Mouse (Mus musculus) left cerebral cortex, postnatal 4 days (tissue): ENCODE data around the gene Gdf7. TPM values are rescaled to one million over a fixed set of nuclear protein-coding genes. Genes with fewer than 3 reads are reported as not detected.

Source experiments
- DNase-seq: peaks from one replicate; pipeline ENCODE4 v3.0.0-alpha.2; 2022
- intact Hi-C: fragments of 180-260 bp; cut with DNase I; formaldehyde crosslinking; loops from one replicate; pipeline ENCODE4 v1.15.1; 2025
- total RNA-seq, 2 experiments: library from RNA; stranded (reverse); gene quantifications; 2 replicates each; pipeline ENCODE4 v1.2.3; 2021

The Gdf7 gene
- total RNA-seq, 2 experiments from 2014 or later = not detected

DNA sequence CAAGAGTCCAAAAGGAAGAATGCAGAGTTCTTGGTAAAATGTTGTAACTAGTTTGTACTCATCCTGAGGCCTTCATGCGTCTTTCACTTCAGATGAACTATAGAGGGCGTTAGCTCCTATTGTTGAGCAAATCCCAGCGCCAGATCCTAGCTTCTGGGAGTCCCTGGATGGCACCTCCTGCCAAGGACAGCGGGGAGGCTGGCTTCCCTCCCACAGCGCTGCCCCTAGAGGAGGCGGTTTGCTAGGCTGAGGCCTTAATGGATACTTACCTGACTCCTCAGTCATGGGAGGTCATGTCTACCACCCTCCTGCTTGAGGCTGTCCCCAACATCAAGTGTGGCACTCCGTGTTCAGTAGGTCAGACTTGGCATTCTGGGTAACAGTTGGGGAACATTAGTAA, 27.5 kb upstream of the Gdf7 start:
- no peak for DNase-seq
- intact Hi-C loops = no loop called here

DNA sequence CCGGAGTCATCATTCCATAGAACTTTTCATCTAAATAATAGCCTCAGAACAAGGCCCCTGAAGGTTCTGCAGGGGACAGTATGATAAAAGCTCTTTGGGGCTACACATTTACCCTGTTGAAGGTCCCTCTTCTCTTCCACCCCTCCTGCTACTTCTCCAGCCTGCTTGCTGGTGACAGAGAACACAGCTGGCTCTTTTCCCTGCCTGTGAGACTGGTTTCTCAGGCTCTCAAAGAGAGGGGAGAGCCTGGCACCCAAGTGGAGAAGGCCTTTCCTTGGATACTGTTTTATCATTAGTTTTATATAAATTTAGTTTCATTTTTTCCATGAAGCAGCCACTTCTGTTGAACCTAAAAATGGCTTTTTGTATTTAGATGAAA, 25.9 kb upstream of the Gdf7 start:
- DNase-seq = no peak

DNA sequence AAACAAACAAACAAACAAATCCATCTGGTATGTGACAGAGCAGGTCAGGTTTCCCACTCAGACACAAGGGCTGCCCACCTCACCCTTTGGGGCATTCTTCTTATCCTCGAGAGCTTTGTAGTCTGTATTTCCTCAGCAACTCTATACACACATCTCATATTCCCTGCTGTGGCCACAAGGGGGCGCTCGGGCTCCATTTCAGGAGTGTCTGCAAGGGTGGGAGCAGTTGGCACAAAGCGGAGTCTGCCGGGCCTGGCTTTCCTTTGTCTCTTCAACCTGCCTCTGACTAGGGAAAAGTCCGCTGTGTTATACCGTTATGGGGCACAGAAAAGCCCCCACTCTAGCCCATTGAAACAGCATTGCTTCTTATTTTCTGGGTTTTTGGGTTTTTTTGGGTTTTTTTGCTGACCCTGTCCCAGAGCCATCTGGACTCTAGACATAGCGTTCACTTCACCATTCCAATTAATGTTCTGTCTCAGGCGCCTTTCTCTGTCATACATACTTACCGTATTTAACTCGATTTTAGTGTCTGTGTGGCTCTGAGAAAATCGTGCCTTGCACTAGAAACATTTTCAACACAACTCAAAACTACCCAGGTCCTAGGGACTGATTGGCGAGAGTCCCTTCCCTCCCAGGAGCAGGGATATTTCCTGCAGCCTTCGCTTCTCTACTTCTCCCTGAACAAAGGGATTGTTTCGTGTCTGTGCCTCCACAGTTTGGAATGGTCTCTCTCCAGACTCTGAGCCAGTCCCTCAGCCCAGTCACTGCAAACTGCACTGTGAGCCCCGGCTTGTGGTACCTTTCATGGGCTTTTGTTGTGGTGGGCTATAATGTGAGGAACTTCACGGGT, 25.3 kb upstream of the Gdf7 start:
- intact Hi-C loops = loop anchor here (1.0 kb wide), 1 partner anchor 175 kb away; no protein-coding TSS in a partner anchor
- peak; percentile 97 for DNase-seq

More for the DNA sequence above, 25.9 kb upstream of the Gdf7 start:
- intact Hi-C loops = no loop called here

DNA sequence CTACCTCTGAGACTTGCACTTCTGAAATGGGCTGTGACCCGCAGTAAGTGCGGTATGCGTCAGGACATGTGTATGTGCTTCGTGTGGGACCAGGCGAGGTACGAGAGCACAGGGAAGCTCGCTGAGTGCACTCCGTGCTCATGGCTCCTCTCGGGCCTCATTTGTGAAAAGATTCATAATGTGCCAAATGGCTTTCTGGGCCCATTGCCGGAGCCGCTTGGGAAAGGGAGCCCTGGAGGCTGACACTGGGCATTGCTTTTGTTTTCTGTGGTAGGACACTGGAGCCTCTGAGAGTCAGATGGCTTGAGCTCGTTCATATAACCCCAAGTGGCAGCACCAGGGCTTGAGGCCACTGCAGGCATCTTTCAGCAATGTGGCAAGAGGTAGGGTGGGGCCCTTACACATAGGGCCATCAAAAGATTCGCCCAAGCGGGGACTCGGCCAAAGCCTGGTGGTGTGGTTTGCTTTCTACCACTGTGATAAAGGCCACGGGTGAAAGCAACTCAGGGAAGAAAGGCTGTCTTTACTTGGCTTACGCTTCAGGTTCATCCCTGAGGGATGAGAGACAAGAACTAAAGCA, 24.3 kb upstream of the Gdf7 start:
- intact Hi-C loops = loop anchor here (1.0 kb wide), 1 partner anchor 176 kb away; no protein-coding TSS in a partner anchor
- peak; percentile 71 for DNase-seq

DNA sequence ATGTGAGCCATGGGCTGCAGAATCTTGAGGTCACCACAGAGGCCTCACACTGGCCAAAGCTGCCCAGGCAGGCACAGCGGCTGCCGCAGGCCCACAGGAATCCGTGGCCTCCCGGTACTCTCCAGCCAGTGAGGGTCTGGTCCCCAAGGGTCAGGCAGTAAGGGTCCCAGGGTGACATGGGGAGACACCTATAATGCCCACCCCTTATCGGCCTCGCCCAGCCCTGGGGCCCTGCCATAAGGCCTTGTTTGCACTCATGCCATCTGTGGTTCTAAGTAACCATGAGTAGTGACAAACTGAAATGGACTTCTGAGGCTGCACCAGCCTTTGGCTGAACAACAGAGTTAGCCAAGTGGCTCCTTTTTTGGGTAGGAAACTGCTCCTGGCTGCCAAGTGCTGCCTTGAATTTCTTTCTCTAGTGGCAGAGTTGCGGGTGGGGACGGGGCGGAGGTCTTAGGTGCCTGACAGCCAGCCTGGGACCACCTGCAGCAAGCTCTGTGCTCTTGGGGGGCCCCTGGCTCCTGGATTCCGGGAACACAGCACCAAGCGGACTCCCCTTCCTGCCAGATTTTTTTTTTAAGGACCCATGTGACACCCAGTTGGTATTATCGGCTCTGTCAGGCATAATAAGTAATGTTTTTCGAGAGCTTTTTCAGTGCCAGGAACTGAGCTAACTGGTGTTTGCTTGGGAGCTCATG, 23.6 kb upstream of the Gdf7 start:
- DNase-seq = peak; percentile 56
- intact Hi-C loops = no loop called here

DNA sequence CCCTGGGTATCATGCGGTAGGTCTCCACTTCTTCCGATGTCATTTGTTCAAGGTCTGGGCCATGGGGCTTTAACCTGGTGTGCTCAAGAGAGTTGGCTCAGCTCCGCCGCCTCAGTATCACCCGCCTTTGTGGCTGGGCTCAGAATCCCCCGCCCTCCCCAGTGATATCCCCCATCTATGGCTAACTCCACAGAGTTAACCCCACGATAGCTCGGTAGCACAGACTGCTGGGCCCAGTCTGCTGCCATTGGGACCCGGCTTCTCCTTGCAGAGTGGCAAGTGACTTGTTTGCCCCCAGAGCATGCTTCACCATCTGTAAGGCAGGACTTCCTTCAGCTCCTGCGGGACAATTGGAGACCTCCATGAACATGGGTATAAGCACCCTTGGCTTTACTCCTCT, 22.3 kb upstream of the Gdf7 start:
- intact Hi-C loops = no loop called here

DNA sequence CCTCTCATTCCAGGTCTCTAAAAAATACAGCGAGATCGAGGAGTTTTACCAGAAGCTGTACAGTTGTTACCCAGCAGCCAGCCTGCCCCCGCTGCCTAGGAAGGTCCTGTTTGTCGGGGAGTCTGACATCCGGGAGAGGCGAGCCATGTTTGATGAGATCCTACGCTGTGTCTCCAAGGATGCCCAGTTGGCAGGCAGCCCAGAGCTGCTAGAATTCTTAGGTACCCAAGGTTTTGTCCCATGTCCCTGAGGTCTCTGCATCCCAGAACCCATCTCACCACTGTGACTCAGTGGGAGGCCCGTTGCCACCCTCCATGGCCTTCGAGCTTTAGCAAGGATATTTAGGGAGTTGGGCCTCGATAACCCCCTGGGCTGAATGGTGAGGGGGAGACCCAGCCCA, 19.8 kb upstream of the Gdf7 start:
- intact Hi-C loops = no loop called here
- no peak for DNase-seq

More for the DNA sequence above, 22.3 kb upstream of the Gdf7 start:
- no peak for DNase-seq

DNA sequence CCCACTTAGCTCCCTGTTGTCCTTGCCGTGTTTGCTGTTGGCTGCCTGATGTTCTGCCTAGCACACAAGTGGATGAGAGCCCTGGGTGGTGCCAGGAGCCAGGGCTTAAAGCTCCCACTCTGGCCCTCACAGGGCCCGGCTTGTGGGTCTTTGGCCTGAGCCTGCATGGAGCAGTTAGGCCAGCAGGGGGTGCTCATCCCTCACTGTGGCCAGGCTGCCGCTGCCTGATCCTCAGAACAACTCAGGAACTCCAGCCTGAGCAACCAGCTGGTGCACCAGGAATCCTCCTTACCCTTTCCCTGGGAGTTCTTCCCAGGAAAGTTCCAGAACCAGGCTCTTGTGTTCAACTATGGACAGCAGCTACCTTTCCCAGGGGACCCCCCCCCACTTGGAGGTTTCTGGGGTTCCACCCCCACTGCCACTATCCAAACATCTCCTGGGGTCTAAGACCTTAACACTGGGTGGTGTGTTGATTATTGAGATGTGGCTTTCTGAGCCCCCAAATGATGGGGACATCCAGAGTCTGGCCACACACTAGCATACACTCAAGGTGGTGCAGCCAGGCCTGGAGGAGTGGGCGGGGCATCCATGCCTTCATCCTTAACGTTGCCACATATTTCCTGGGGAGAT, 18.4 kb upstream of the Gdf7 start:
- intact Hi-C loops = no loop called here
- peak; percentile 83 for DNase-seq

DNA sequence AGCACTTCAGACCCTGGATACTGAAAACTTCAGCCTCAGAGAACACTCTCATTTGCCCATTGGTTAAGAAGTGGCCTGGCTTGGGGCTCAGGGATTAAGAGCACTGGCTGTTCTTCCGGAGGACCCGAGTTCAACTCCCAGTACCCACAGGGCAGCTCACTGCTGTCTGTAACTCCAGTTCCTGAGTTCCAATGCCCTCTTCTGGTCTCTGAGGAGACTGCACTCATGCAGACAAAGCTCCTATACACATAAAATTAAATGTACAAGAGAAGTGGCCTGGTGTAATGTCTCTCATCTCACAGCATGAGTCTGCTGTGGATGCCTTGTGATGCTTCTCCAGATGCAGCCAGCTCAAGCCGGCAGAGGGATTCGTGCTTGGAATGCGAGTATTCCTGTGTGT, 14.8 kb upstream of the Gdf7 start:
- DNase-seq = no peak
- intact Hi-C loops = no loop called here

DNA sequence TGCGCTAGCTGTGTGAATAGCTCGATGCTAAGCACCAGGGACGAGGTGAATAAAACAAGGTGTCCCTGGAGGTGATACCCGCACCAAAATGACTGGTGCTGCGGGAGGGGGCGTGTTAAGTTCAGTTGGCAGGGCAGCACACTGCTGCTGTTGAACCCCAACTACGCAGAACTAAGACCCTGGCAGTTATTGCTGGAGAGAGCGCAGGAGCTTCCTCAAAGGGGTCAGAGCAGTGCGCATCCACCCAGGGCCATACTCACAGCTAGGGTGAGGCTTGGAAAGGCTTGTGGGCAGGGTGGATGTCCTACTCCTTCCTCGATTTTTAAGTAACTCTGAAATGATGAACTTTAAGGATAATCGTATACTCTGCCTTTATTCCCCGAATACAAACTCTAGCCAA, 12.0 kb upstream of the Gdf7 start:
- DNase-seq = no peak
- intact Hi-C loops = no loop called here

DNA sequence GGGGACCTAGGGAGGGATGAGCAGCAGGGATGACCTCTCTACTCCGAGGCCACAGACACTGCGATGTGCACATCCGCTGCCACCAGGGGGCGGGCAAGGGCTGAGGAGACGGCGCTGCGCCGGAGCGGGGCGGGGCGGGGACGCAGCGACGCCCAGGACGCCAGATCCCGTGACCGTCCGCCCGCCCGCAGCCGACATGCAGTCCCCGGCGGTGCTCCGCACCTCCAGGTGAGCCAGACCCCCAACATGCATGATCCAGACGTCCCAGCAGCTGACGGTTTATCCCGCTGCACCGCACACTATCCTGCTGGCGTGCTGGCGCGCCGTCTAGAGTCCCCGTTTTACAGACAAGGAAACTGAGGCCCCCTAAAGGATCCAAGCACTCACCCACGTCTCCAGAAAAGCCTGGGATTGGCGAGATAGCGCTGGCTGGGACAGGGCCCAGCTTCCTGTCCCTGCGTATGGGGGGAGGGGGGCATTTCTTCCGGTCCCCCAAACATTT, 11.6 kb upstream of the Gdf7 start, which contains the start of gene Hs1bp3:
Gene Hs1bp3 (plus strand): TSS at position 163 of the 502 bp plus-strand sequence.
- DNase-seq = peak; percentile 91
- intact Hi-C loops = no loop called here

DNA sequence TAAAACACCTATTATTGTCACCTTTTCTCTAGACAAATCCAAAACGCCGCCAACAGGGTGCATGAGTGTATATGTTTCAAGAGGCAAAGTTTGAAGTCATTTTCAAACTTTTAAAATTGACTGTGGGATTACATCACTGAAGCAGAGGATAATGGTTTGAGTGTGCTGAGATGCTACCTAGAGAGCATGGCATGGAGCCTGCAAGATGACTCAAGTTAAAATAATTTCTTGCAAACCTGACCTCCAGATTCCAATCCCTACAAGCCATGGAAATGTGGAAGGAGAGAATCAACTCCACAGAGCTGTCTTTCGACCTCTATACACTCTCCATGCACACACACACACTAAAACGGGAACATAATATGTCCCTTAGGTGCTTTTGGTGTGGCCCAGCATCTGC, 10.5 kb upstream of the Gdf7 start:
- intact Hi-C loops = no loop called here
- no peak for DNase-seq

DNA sequence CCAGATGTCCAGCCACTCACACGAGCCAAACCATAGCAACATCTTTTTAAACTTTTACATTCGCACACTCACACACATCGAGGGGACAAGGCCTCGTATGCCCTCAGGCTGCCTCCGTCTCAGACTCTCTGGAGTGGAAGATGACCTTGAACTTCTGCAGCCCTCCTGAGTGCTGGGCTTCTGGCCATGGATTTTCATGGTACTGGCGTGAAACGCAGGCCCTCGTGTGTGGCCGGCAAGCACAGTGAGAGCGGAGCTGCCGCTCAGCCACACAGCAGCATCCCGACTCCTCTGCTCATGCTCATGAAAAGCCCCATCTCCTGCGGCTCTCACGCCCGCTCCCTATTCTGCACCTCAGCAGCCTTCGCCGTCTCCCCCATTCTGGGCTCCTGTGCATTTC, 9.2 kb upstream of the Gdf7 start:
- DNase-seq = no peak
- intact Hi-C loops = no loop called here

DNA sequence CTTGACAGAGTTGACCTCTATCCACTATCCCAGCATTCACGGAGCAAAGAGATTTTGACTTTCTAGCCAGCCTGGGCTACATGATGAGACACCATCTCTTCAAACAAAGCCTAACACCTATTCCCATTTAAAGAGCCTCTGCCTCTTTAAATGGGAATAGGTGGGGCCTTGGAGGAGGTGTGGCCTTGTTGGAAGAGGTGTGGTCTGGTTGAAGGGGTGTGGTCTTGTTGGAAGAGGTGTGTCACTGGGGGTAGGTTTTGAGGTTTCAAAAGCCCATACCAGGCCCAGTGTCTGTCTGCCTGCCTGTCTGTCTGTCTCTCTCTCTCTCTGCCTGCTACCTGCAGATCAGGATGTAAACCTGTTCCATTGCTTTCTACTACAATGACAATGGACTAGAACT, 5.2 kb upstream of the Gdf7 start:
- DNase-seq = no peak
- intact Hi-C loops = loop anchor here (5.0 to 10.0 kb wide), 3 partner anchors 250 to 432 kb away; no protein-coding TSS in a partner anchor

DNA sequence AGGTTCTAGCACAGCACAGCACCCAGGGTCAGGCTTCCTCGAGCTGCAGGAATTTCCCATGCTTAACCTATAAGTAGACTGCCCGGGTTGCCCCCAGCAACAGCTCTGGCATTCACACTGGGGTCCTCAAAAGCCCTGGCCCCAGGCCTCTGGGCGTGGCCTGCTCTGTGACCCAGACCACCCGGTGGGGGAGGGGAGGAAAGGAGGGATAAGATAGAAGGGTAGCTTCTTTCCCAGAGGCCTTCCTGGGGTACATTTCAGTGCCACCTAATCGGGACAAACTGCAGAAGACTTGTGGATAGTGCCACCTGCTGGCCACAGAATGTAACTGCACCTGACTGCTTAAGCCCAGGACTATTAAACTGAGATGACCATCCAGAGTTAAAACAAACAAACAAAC, 4.7 kb upstream of the Gdf7 start:
- DNase-seq = peak; percentile 70
- intact Hi-C loops = loop anchor here (5.0 to 10.0 kb wide), 3 partner anchors 249 to 432 kb away; no protein-coding TSS in a partner anchor

DNA sequence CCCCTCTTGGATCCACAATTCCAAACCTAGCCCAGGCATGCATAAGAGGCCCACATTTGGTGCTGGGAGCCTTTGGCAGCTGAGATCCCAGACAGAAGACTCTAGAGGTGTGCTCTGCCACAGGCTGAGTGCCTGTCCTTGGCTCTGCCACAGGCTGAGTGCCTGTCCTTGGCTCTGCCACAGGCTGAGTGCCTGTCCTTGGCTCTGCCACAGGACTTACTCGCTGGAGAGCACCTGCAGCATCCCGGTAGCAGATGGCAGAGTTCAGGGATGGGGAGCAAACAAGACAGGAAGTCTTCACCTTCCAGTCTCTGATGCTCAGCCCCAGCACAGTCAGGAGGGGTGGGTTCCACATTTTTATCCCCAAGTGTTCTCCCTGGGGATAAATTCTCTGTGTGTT, 3.5 kb upstream of the Gdf7 start:
- intact Hi-C loops = loop anchor here (5.0 to 10.0 kb wide), 3 partner anchors 248 to 430 kb away; no protein-coding TSS in a partner anchor
- DNase-seq = no peak

DNA sequence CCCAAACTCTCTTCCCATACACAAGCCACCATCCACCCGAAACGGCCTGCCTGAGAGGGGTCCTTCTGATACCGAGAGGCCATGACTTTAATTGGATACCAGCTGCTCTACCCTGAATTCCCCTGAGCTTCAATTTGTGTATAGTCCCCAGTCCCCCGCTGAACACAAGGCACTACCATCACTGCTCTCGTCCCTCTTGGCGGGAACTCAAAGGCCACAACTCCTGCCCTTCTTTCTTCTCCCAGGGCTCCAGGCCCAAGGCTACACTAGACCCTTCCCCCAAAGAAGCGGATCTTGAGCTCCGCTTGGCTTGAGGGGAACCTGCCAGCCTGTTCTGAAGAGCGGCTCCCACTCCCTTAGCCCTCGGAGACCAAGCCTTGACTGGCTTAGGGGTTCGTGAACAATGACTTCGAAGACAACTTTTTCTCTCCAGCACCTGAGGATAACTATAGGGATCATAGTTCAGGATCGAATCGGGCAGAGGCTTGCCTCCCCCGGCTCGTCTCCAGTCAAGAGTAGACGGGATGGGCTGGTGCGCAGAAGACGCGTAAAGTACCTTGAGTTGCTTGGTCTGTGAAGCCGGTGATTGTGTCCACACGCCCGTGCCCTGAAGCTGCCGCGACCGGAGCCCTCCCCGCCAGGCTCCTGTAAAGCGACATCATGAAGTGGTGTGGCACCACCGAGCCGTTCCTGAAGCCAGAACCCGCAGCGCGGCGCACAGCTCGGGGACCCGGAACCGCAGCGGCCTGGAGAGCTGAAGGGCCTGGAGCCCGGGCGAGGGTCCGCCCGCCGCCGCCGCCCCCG, 541 bp downstream of the Gdf7 start:
- no peak for DNase-seq
- intact Hi-C loops = loop anchor here (10.0 kb wide), 2 partner anchors 306 to 426 kb away; no protein-coding TSS in a partner anchor

DNA sequence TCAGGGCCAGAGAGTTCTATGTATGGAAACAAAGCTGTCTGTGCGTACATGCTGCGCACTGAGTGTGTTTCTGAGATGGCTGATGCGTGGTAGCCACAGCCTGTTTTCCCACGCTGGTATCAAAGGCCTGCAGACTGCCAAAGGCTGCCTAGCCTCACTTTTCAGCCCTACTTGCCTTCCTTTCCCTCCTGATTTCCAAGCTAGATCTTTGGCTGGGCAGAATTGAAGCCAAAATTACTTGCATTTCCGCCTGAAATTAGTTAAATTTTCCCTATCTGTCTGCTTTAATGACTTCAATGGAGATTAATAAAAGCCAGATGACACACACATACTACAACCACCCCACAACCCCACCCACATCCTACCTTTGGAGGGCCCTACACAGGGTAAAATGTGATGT, 1.2 kb downstream of the Gdf7 start:
- DNase-seq = no peak
- intact Hi-C loops = loop anchor here (10.0 kb wide), 2 partner anchors 306 to 426 kb away; no protein-coding TSS in a partner anchor

DNA sequence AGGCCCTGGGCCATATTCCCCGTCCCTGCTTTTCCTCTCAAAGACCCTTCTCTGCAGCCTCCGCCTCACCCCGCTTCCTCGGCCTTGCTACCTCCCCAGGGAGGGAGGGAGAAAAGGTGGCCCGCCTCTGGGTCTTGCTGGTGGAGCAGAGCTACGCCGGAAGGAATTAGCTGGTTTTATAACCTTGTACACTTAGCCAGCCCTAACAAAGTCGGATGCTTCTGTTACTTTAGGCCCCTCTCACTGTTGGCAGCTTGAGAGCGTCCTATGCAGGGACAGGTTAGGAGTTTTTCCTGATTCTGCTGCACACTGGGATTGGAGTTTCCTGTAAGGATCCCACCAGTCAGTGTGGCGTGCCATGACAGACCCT, 1.7 kb downstream of the Gdf7 start:
- intact Hi-C loops = loop anchor here (10.0 kb wide), 2 partner anchors 305 to 425 kb away; no protein-coding TSS in a partner anchor
- no peak for DNase-seq
